Mouse (Mus musculus): ENCODE measurements at regions not wholly inside any gene's neighbourhood (a gene's known extent, or its start where the extent isn't known, plus 50 kb on each side); places are given as distances from the start of the nearest gene placed in this dataset.

DNA sequence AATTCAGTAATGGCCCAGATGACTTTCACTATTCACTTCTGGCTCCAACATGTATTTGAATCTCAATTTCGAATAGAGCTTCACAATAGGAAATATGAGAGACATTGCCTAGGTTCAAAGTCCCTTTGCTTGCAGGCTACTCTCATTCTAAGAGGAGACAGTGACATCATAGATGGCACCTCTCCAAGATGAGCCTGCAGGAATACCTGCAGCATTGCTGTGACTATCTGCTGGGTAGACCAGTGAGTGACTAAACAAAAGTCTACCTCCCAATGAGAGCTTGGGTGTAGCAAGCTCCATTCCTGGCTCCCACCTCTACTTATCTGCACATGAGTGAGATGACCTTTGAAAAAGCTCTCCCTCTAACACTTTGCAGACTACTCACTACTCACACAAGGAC, 1632.6 kb upstream of the Gm6569 start:
- Histone ChIP-seq H3K79me2 (ENCODE audit: control insufficient read depth, insufficient read depth) (no peaks in the 10 kb centered on the region), H3ac (ENCODE audit: control insufficient read depth, insufficient read length) (no peak overlapping the region), H3K4me2 (ENCODE audit: low read depth) (no peak overlapping the region), H3K36me3 (ENCODE audit: control insufficient read depth, insufficient read depth) (no peaks in the 10 kb centered on the region), H3K4me3 (no peak overlapping the region), H3K27me3 (ENCODE audit: control insufficient read depth, insufficient read depth, insufficient read length) (no peaks in the 10 kb centered on the region)
- TF ChIP-seq TCF12 (IDR thresholded peaks at IDR 0.05; ENCODE audit: insufficient read depth, poor library complexity, severe bottlenecking) (no peak), USF1 (IDR thresholded peaks at IDR 0.05; ENCODE audit: low read depth) (no peak), TCF3 (IDR thresholded peaks at IDR 0.05; ENCODE audit: insufficient read length, low read depth) (no peak), SRF (IDR thresholded peaks at IDR 0.05; ENCODE audit: control insufficient read depth, insufficient read length, low read depth) (no peak)

DNA sequence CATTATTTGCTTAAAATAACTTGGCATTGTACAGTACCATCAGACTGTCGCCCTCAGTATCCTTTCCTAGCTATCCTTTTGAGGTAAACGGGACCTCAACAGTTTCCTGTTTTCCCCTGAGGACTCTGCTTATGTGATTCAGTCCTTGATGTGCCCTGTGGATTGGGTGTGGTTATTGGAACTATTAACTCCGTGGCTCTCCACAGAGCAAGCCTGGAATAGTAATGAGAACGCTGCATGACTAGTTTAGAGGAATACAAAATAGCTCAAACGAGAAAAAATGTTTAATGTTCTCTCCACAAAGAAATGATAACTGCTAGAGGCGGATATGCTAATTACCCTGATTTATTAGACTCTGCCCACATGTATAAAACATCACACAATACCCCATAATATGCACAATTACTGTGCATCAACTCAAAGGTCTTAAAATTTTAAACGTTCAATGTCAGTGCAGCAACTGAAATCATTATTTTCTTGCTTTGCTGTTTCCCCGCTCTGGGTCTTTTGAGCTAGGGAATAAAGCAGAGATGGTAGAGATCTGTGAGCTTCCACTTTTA, 1629.0 kb upstream of the Gm6569 start:
- no peak overlapping the region for H3ac ChIP-seq (ENCODE audit: control insufficient read depth, insufficient read length)
- H3K4me2 ChIP-seq (ENCODE audit: low read depth), result no peak overlapping the region
- H3K4me3 ChIP-seq, result no peak overlapping the region
- no peaks in the 10 kb centered on the region for H3K27me3 ChIP-seq (ENCODE audit: control insufficient read depth, insufficient read depth, insufficient read length)
- no peaks in the 10 kb centered on the region for H3K36me3 ChIP-seq (ENCODE audit: control insufficient read depth, insufficient read depth)
- no peak for TF ChIP-seq TCF12 (IDR thresholded peaks at IDR 0.05; ENCODE audit: insufficient read depth, poor library complexity, severe bottlenecking)
- TF ChIP-seq SRF (IDR thresholded peaks at IDR 0.05; ENCODE audit: control insufficient read depth, insufficient read length, low read depth), result no peak
- TF ChIP-seq USF1 (IDR thresholded peaks at IDR 0.05; ENCODE audit: low read depth), result no peak
- TF ChIP-seq E2F4 (IDR thresholded peaks at IDR 0.05; ENCODE audit: insufficient read depth), result no peak
- TF ChIP-seq MYOG (IDR thresholded peaks at IDR 0.05; ENCODE audit: control insufficient read depth in 1 of 3, insufficient read depth in 1 of 3, insufficient read length in 2 of 3, low read depth in 2 of 3), result no peak
- no peak for TF ChIP-seq CEBPB (IDR thresholded peaks at IDR 0.05; ENCODE audit: insufficient read depth, poor library complexity, severe bottlenecking)
- no peak for TF ChIP-seq MAX (IDR thresholded peaks at IDR 0.05; ENCODE audit: low read depth)
- TF ChIP-seq REST (IDR thresholded peaks at IDR 0.05; ENCODE audit: insufficient read depth, insufficient read length), result no peak
- TF ChIP-seq POLR2A (IDR thresholded peaks at IDR 0.05; ENCODE audit: insufficient read length, low read depth), result no peak
- no peak for TF ChIP-seq MYOD1 (IDR thresholded peaks at IDR 0.05; ENCODE audit: control insufficient read depth in 1 of 3, insufficient read length in 2 of 3, low read depth in 2 of 3)
- no peak for TF ChIP-seq TCF3 (IDR thresholded peaks at IDR 0.05; ENCODE audit: insufficient read length, low read depth)
- no peaks in the 10 kb centered on the region for H3K79me2 ChIP-seq (ENCODE audit: control insufficient read depth, insufficient read depth)

DNA sequence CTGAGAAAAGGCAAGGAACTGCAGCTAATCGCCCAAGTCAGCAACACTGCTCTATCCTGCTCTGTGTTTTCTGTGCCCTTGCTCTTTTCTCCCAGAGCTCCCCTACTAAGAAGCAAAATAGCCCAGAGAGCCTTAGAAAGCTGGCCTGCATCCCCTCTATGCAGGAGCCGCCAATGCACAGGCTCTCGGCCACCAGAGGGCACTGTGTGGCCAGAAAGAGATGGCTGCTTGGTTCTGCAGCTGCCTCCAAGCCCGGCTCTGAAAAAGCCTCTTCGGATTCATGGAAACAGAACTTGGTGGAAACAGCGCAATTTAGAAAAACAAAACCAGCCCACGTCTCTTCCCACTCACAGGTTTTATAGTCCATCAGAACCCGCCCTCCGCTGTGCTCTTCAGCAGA, 1628.4 kb upstream of the Gm6569 start:
- Histone ChIP-seq H3K4me2 (ENCODE audit: low read depth) (peak overlapping the region; percentile 46), H3K27me3 (ENCODE audit: control insufficient read depth, insufficient read depth, insufficient read length) (no peaks in the 10 kb centered on the region), H3K79me2 (ENCODE audit: control insufficient read depth, insufficient read depth) (no peaks in the 10 kb centered on the region), H3K36me3 (ENCODE audit: control insufficient read depth, insufficient read depth) (no peaks in the 10 kb centered on the region), H3K4me3 (no peak overlapping the region), H3ac (ENCODE audit: control insufficient read depth, insufficient read length) (no peak overlapping the region)
- no peak for TF ChIP-seq TCF12 (IDR thresholded peaks at IDR 0.05; ENCODE audit: insufficient read depth, poor library complexity, severe bottlenecking)

DNA sequence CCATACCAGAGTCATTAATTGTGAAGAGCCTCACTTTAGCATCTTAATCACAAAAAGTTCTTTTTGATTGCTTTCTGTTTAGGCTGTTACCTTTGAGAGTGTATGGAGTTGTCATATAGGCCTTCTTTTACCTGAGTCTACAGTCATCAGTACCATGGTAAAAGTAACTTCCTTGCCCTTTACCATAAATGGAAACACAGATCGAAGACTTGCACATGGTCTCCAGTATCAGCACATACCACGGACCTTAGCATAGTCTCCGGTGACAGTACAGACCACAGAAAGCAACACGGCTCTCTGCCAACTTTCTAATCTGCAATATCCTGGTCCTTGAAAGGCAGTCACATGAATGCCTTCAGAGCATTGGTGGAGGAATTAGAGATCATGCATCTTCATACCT, 1626.8 kb upstream of the Gm6569 start:
- Histone ChIP-seq H3K4me2 (ENCODE audit: low read depth) (peak overlapping the region; percentile 52), H3K36me3 (ENCODE audit: control insufficient read depth, insufficient read depth) (no peaks in the 10 kb centered on the region), H3K79me2 (ENCODE audit: control insufficient read depth, insufficient read depth) (no peaks in the 10 kb centered on the region), H3K27me3 (ENCODE audit: control insufficient read depth, insufficient read depth, insufficient read length) (no peaks in the 10 kb centered on the region), H3K4me3 (no peak overlapping the region), H3ac (ENCODE audit: control insufficient read depth, insufficient read length) (no peak overlapping the region)
- no peak for TF ChIP-seq MAX (IDR thresholded peaks at IDR 0.05; ENCODE audit: low read depth)
- TF ChIP-seq SRF (IDR thresholded peaks at IDR 0.05; ENCODE audit: control insufficient read depth, insufficient read length, low read depth), result peak; percentile 94

DNA sequence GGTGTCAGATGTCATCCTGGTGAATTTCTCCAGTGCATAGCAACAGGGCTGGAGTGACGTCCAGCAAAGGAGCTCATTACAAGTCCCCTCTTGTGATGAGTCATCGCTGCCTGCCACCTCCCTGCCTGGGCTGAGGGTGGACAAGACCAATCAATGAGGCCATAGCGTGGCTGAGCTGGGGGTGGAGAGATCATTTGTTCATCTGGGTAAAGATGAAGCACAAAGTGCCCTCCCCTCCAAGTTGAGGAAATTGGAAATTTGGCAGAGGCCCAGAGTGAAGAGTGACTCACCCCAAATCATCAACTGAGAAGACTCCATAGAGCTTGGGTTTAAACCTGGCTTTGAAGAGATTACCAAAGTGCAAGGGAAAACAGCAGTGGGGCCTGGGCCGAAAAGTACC, 1626.3 kb upstream of the Gm6569 start:
- TF ChIP-seq MYOG (IDR thresholded peaks at IDR 0.05; ENCODE audit: control insufficient read depth in 1 of 3, insufficient read depth in 1 of 3, insufficient read length in 2 of 3, low read depth in 2 of 3) (no peak), REST (IDR thresholded peaks at IDR 0.05; ENCODE audit: insufficient read depth, insufficient read length) (no peak), POLR2AphosphoS2 (IDR thresholded peaks at IDR 0.05; ENCODE audit: insufficient read length, low read depth) (no peak), TCF12 (IDR thresholded peaks at IDR 0.05; ENCODE audit: insufficient read depth, poor library complexity, severe bottlenecking) (no peak), USF1 (IDR thresholded peaks at IDR 0.05; ENCODE audit: low read depth) (no peak), CEBPB (IDR thresholded peaks at IDR 0.05; ENCODE audit: insufficient read depth, poor library complexity, severe bottlenecking) (no peak), E2F4 (IDR thresholded peaks at IDR 0.05; ENCODE audit: insufficient read depth) (no peak), SRF (IDR thresholded peaks at IDR 0.05; ENCODE audit: control insufficient read depth, insufficient read length, low read depth) (no peak), MYOD1 (IDR thresholded peaks at IDR 0.05; ENCODE audit: control insufficient read depth in 1 of 3, insufficient read length in 2 of 3, low read depth in 2 of 3) (no peak), POLR2A (IDR thresholded peaks at IDR 0.05; ENCODE audit: insufficient read length, low read depth) (no peak), TCF3 (IDR thresholded peaks at IDR 0.05; ENCODE audit: insufficient read length, low read depth) (no peak)
- no peak overlapping the region for H3K4me3 ChIP-seq
- H3K36me3 ChIP-seq (ENCODE audit: control insufficient read depth, insufficient read depth), result no peaks in the 10 kb centered on the region
- H3ac ChIP-seq (ENCODE audit: control insufficient read depth, insufficient read length), result no peak overlapping the region
- no peaks in the 10 kb centered on the region for H3K27me3 ChIP-seq (ENCODE audit: control insufficient read depth, insufficient read depth, insufficient read length)
- no peaks in the 10 kb centered on the region for H3K79me2 ChIP-seq (ENCODE audit: control insufficient read depth, insufficient read depth)
- H3K4me2 ChIP-seq (ENCODE audit: low read depth), result peak overlapping the region; percentile 52

DNA sequence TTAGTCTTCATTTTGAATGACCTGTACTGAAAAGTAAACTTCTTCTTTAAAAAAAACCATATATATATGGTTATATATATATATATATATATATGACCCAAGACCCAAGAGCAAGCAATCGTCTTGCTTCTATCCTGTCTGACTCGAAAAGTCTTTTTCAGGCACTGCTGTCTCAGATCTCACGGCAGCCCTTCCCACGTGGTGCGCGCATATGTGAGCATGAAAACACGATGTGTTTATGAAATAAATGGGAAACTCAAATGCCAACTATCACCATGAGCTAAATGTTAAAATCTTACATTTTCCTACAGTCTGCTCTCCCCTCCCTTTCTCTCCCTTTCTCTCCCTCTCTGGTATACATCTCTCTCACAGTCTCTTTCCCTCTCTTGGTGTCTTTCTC, 1625.4 kb upstream of the Gm6569 start:
- Histone ChIP-seq H3ac (ENCODE audit: control insufficient read depth, insufficient read length) (no peak overlapping the region), H3K4me2 (ENCODE audit: low read depth) (peak overlapping the region; percentile 52), H3K4me3 (no peak overlapping the region), H3K27me3 (ENCODE audit: control insufficient read depth, insufficient read depth, insufficient read length) (no peaks in the 10 kb centered on the region), H3K36me3 (ENCODE audit: control insufficient read depth, insufficient read depth) (no peaks in the 10 kb centered on the region), H3K79me2 (ENCODE audit: control insufficient read depth, insufficient read depth) (no peaks in the 10 kb centered on the region)
- no peak for TF ChIP-seq POLR2A (IDR thresholded peaks at IDR 0.05; ENCODE audit: insufficient read length, low read depth)
- TF ChIP-seq POLR2AphosphoS2 (IDR thresholded peaks at IDR 0.05; ENCODE audit: insufficient read length, low read depth), result no peak

All from myocyte (in vitro differentiated cells).